Mouse (Mus musculus): ENCODE data around the gene Emsy.

GRCm38 (mm10) chr7:98633032-98633431 lies 23.6 kb downstream of the Emsy start:
- TF ChIP-seq CTCF (IDR thresholded peaks at IDR 0.05; ENCODE audit: borderline replicate concordance, insufficient read depth, low read depth, low read length) (no peak), POLR2A (IDR thresholded peaks at IDR 0.05; ENCODE audit: borderline replicate concordance, insufficient read depth, low read length) (no peak)

Measured in cerebellum, adult 2 months (tissue).